Mouse (Mus musculus) R1 (cell line): ENCODE measurements at regions not wholly inside any gene's neighbourhood (a gene's known extent, or its start where the extent isn't known, plus 50 kb on each side); places are given as distances from the start of the nearest gene placed in this dataset.

Experiments used
- DNase-seq: peaks from one replicate; pipeline ENCODE4 v3.0.0-alpha.2; 2018; ENCODE audit warnings: low read depth, low spot score

GRCm38 (mm10) chr3:11668960-11669359 is 1333.5 kb upstream of the Gm38303 start:
- no peak for DNase-seq

- peak; percentile 6 for DNase-seq
These were observed 1303.8 kb upstream of the Gm38303 start for GRCm38 (mm10) chr3:11639329-11639728.

GRCm38 (mm10) chr3:11601496-11601895 is 1266.0 kb upstream of the Gm38303 start:
- no peak for DNase-seq

GRCm38 (mm10) chr3:11563851-11564250 is 1228.4 kb upstream of the Gm38303 start:
- DNase-seq = peak; percentile 29

GRCm38 (mm10) chr3:11562901-11563300 is 1227.4 kb upstream of the Gm38303 start:
- peak; percentile 70 for DNase-seq
